Mouse (Mus musculus): ENCODE data around the gene Nova1.

The Nova1 gene

DNA sequence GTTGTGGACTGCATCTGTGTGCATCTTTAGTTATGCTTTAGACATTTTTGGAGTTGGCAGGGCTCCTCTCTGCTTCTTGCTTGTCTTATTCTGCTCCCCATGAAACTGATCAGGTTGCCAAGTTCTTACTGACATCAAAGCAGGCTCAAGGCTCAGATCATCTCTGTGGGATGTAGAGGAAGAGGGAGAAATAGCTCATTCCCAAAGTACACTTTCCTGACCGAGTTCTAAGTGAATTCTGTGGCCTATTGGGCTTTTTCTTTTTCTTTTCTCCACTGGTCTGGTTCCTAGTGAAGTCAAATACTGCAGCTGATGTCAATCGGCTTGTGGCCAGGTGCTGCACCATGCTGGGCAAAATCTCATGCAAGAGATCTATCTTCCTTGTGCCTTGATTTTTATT, 152.0 kb downstream of the Nova1 start:
- DNase-seq = no peak

DNA sequence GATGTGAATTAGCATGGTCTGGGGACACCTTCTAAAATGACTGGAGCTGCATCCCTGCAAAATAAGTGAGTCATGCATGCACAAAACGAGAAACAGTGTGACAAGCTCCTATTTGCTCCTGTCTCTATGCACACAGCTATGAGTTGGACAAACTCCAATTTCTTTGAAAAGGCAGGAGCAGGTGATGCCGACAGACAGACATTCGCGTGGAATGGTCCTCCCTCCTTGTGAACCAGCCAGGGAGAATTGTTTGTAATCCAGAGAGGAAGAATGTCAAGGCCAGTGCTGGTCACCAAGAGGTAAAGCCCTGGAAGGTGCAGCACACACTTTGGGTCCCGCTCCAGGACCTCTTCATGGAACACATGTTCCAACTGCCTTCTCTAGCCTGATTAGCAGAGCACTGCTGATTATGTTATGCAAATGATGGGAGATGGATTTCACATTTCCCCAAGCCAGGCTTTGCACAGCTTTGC, 172.6 kb downstream of the Nova1 start:
- DNase-seq = no peak

DNA sequence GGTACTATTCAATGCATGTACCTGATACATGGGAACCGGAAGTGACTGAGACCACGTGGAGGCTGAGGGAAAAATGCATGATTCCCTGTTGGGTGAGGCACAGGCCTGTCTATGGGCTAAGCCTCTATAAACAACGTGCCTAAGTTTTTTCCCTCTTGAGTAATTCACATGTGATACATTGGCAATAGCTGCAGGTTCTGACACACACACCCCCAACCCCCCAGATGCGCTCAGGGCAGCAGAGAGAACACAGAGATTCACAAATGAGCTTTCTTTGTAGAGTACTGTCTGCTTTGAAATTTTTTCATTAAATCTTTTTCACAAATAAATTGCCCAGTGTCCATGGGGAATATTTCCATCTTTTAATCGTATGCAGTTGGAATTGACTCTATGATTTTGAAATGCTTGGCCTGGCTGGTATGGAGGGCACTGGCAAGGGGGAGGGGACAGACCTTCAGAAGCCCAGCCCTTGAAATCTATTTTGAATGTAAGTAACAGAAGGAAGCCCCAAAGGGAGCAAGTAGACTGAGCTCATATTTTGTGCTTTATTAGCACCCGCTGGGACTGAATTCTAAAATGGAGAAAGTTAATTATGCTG, 173.3 kb downstream of the Nova1 start:
- no peak for DNase-seq

Measured in kidney, postnatal 4 days (tissue).